Mouse (Mus musculus): ENCODE measurements around the gene Nlgn3.

- TF ChIP-seq CTCF (IDR thresholded peaks at IDR 0.05; ENCODE audit: extremely low read depth, insufficient read depth, insufficient read length, insufficient replicate concordance) (no peak), POLR2A (IDR thresholded peaks at IDR 0.05; ENCODE audit: low read depth, low read length) (no peak)
These were observed 52.2 kb downstream of the Nlgn3 start for GRCm38 (mm10) chrX:101351188-101351587.
